Mouse (Mus musculus) adrenal gland, adult (tissue): ENCODE measurements at regions not wholly inside any gene's neighbourhood (a gene's known extent, or its start where the extent isn't known, plus 50 kb on each side); places are given as distances from the start of the nearest gene placed in this dataset.

Source experiments
- DNase-seq, 2 experiments: peaks; one replicate each; pipeline ENCODE4 v3.0.0; 2022 to 2023; ENCODE audit warnings: low spot score in 1 of 2; ENCODE audit not compliant: inconsistent age in 2 of 2

DNA sequence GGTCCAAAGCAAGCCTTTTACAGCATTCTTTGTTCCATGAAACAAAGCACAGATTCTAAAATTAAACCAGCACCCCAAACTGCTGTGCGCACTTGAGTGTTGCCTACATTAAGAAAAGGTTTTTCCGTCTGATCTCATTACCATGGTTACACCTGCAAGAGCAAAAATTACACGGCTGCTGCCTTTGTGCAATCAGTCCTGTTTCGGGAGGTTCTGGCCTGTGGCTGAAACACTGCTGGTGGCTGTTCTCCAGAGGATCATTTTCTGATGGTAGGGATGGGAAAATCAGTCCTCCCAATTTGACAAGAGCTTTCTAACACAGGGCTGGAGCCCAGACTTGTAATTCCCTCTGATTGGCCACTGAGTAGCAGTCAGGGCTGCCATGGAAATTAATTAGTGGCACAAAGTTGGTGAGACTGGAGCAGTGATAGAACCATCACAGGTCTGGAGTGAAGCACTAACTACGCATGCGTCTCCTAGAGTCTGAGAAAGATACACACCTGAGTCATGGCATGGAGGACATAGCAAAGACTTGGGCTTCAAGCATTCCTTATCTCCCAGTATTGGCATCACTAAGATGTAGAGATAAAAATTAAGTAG, 114.8 kb upstream of the Fam49a start:
- no peak for DNase-seq

- DNase-seq, result no peak
Observed at GRCm38 (mm10) chr12:12147847-12148246, 114.1 kb upstream of the Fam49a start.

- peak in 1 of 2 experiments; percentile 65 for DNase-seq
Observed at GRCm38 (mm10) chr12:12148659-12149399, 113.1 kb upstream of the Fam49a start.

DNA sequence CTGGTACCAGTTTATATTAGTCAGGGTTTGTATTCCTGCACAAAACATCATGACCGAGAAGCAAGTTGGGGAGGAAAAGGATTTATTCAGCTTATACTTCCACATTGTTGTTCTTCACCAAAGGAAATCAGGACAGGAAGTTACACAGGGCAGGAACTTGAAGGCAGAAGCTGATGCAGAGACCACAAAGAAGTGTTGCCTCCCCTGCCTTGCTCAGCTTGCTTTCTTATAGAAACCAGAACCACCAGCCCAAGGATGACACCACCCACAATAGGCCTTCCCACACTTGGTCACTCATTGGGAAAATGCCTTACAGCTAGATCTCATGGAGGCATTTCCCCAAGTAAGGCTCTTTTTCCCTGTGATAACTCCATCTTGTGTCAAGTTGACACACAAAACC, 97.5 kb upstream of the Fam49a start:
- peak in 1 of 2 experiments; percentile 14 for DNase-seq

DNA sequence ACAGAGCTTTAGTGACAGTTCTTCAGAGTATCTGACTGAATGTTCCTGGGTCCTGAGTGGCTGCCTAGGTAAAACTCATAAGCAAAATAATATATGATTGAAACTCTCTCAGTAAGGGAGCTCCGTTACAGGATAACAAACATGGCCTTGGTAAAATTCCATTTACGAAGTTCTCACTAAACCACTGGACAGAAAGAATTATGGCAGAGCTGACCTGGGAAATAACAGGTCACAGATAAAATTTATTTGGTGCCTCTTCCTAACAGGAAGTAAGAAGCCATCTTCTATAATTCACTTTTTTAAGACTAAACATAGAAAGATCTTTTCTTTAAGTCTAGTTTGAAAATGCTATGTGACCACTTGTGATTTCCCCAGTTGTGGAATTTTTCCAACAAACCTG, 91.4 kb upstream of the Fam49a start:
- peak in 1 of 2 experiments; percentile 40 for DNase-seq

DNA sequence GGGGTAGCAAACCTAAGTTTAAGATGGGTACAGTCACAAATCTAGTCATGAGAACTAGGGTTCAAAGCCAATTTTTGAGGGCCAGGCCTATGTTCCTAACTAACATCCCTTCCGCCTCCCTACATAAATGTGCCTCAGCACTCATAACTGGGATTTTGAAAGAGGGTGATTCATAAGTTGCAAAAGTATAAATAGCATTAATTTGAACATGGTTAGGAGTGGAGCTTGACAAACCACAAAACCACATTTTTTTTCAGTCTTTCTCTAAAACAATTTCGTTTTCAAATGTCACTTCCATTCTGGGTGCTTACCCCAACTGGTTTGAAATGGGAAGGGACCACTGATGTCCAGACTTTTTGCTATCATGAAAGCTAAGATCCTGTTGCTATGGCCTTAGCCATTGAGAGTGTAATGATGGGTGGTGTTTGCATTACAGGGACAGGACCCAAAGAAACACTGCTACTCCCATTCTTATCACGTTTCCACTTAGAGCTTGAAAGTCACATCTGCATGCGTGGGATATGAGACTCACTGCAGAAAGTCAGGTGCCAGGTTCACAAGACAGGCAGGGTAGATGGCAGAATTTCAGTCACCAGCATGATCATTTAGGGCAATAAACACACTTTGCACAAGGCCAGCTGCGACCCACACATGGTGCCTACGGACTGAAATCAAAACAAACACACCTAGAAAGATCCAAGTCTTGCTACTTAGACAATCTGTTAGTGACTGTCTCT, 89.7 kb upstream of the Fam49a start:
- DNase-seq, result peak in 1 of 2 experiments; percentile 43

GRCm38 (mm10) chr12:12176331-12177263, 85.3 kb upstream of the Fam49a start:
- DNase-seq, result peak; percentile 82 to 96

- DNase-seq, result peak in 1 of 2 experiments; percentile 15
Observed at GRCm38 (mm10) chr12:12177264-12178043, 84.5 kb upstream of the Fam49a start.

GRCm38 (mm10) chr12:12178391-12178790, 83.5 kb upstream of the Fam49a start:
- peak in 1 of 2 experiments; percentile 20 for DNase-seq

GRCm38 (mm10) chr12:12179292-12179865, 82.6 kb upstream of the Fam49a start:
- DNase-seq, result peak in 1 of 2 experiments; percentile 33

DNA sequence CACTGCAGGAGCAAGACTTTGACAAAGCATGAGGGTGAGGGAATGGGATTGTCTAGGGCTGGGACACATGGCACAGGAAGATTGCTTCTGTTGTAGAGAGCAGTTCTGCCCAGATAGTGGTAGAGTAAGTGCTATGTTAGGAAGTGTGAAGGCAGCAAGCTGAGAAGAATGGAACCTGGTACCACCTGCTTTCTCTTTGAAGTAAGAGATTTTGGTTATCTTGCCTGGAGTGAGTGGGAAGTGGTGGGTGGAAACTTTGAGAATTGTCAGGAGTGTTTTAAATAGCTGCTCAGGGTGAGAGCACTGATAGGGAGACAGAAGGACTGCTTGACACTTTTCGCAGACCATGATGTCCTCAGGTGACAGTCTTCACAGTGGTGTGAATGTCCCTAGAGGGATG, 81.0 kb upstream of the Fam49a start:
- DNase-seq, result peak in 1 of 2 experiments; percentile 22

GRCm38 (mm10) chr12:12181686-12182085, 80.3 kb upstream of the Fam49a start:
- peak in 1 of 2 experiments; percentile 87 for DNase-seq

DNA sequence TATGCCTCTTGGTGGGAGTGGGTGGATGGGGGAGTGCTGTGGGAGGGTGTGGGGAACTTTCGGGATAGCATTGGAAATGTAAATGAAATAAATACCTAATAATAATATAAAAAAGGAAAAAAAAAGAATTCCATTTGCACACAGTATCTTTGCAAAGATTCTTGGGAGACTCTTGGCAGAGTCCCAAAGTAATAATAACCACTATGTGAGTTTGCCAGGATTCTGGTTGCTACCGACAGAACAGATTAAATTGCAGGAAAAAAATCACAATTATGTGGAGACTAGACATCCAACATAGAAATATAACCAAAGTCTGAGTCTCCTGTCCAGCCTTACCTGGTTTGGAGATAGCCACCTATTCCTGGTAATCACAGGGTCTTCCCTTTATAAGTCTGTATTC, 75.6 kb upstream of the Fam49a start:
- DNase-seq, result peak in 1 of 2 experiments; percentile 15

GRCm38 (mm10) chr12:12195066-12195465, 66.9 kb upstream of the Fam49a start:
- peak in 1 of 2 experiments; percentile 54 for DNase-seq

DNA sequence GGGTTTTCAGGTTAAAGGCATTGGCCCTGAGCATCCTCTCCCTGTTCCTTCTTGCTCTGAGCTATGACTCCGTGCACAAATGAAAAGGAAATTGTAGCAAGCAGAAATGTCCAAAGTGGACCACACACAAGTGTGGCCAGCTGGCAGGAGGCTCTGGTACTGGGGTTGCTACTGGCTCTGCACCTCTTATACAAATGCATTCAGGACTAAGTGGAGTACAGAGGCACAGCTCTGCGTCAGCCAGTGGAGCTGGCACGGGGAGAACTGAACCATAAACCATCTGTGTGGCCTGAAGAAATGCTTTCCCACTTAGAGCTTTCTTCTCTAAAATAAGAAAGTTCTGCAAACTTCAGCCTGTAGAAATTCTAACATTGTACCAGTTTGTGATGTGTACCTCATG, 65.3 kb upstream of the Fam49a start:
- peak in 1 of 2 experiments; percentile 14 for DNase-seq

DNA sequence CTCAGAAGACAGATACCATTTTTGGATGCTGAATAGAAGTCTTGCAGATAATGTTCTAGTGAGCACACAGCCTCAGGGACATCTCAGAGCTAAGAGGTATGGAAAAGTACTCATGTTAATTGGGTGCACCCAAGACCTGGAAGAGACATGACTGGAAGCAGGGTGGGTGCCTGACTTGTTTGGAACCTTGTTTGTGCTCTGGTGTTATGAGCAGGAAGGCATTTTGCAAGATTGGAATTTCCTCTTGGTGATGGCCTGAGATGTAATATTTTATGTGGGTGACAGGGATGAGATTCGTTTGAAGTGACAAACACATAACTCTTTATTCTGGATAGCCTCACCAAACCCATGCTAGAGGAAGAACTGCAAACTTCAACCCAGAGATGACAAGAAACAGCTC, 53.7 kb upstream of the Fam49a start:
- peak in 1 of 2 experiments; percentile 31 for DNase-seq
